In genomic region chr10:128746972-128747645, GRCm38 (mm10) we compare ENCODE assay signal across 1 mouse cellular context.
A peak's percentile ranks its signal among the peaks of the same experiment; 100 is the strongest.
TF ChIP-seq lines count a peak whose summit lies in the region.

No protein-coding gene starts in this region.

TF ChIP-seq in CH12.LX, 34 proteins besides CTCF, POLR2A, EP300 and RAD21 (continued from another document):
- TF ChIP-seq USF1 (IDR thresholded peaks at IDR 0.05; ENCODE audit: low read depth, low read length) (no peak), ZNF384 (IDR thresholded peaks at IDR 0.05; ENCODE audit: low read depth, low read length) (peak; percentile 83), MXI1 (IDR thresholded peaks at IDR 0.05; ENCODE audit: low read depth, low read length) (peak; percentile 10; the same call in 1 of the 2 replicates), TBP (conservative IDR thresholded peaks at IDR 0.05; ENCODE audit: low read depth, low read length) (no peak)
